Mouse (Mus musculus) cerebellum, adult 2 months (tissue): ENCODE measurements at regions not wholly inside any gene's neighbourhood (a gene's known extent, or its start where the extent isn't known, plus 50 kb on each side); places are given as distances from the start of the nearest gene placed in this dataset.
A peak's percentile ranks its signal among the peaks of the same experiment; 100 is the strongest.

Experiments
- DNase-seq, 2 experiments: peaks; one replicate each; pipeline ENCODE4 v3.0.0; 2021
- H3K27ac ChIP-seq: fragments of 200-500 bp; 2 replicates; pipeline ENCODE4 v1.5.1; 2012; ENCODE audit warnings: low read length, control low read depth, inconsistent platforms; ENCODE audit not compliant: insufficient read depth
- H3K27me3 ChIP-seq: fragments of 200-500 bp; 2 replicates; pipeline ENCODE4 v1.6.1; 2012; ENCODE audit warnings: inconsistent platforms, mild to moderate bottlenecking, low read length, moderate library complexity; ENCODE audit not compliant: control insufficient read depth, insufficient read depth
- H3K4me1 ChIP-seq: fragments of 200-500 bp; 2 replicates; pipeline ENCODE4 v1.6.1; 2011; ENCODE audit warnings: low read length; ENCODE audit not compliant: control insufficient read depth, insufficient read depth
- H3K4me3 ChIP-seq: fragments of 200-500 bp; replicated peaks from 2 replicates; pipeline ENCODE3; 2011; ENCODE audit warnings: mild to moderate bottlenecking, low read depth, low read length, control low read depth; ENCODE audit not compliant: insufficient read depth
- CTCF ChIP-seq: fragments of 200-500 bp; IDR thresholded peaks from 2 replicates; pipeline ENCODE4 v1.5.1; 2011; ENCODE audit warnings: low read depth, mild to moderate bottlenecking, control low read depth, low read length, moderate library complexity, borderline replicate concordance; ENCODE audit not compliant: insufficient read depth
- POLR2A ChIP-seq: fragments of 200-500 bp; IDR thresholded peaks from 2 replicates; pipeline ENCODE4 v1.6.1; 2011; ENCODE audit warnings: low read length, control low read depth, borderline replicate concordance; ENCODE audit not compliant: insufficient read depth
- WGBS: fragments of 180-500 bp; shearing (Covaris S2); methylation state at CpG from one replicate; pipeline ENCODE4 v1.1.7; 2018; 5-methylcytosine and 5-hydroxymethylcytosine counted together

DNA sequence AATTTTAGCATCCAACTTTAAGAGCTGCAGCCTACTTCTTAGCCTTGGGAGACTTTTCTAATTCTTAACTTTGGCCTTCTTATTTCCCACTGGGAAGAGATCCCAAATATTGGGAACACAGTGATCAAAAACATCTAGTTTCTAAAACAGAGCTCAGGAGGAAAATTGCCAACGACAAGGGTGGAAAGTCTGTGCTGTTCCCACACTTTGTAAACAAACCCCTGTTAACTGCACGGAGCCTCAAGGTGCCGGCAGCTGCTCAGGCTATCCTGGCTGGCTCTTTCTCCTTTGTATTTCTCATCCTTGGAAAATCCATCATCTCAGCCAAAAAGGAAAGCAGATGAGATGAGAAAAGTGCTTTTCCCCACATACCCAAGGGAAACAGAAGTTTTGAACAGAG, 84.9 kb downstream of the Impad1 start:
- WGBS, result 38% methylated on average over 3 of the region's 3 CpGs
- DNase-seq, result peak in 1 of 2 experiments; percentile 22
- no peak for TF ChIP-seq CTCF
- no peak for TF ChIP-seq POLR2A
- Histone ChIP-seq H3K4me3 (no peak overlapping the region), H3K4me1 (no peaks in the 10 kb centered on the region), H3K27me3 (no peaks in the 10 kb centered on the region), H3K27ac (no peak overlapping the region)

- Histone ChIP-seq H3K4me3 (no peak overlapping the region), H3K4me1 (no peaks in the 10 kb centered on the region), H3K27ac (no peak overlapping the region), H3K27me3 (no peaks in the 10 kb centered on the region)
- 66% methylated on average over 2 of the region's 2 CpGs for WGBS
- DNase-seq, result no peak
- TF ChIP-seq POLR2A (no peak), CTCF (no peak)
These were observed 94.1 kb downstream of the Impad1 start for GRCm38 (mm10) chr4:4699102-4699501.

- no peaks in the 10 kb centered on the region for H3K27me3 ChIP-seq
- 86% methylated on average over 1 of the region's 1 CpGs for WGBS
- DNase-seq, result no peak
- no peaks in the 10 kb centered on the region for H3K4me1 ChIP-seq
- no peak overlapping the region for H3K27ac ChIP-seq
- TF ChIP-seq CTCF (no peak), POLR2A (no peak)
- H3K4me3 ChIP-seq, result no peak overlapping the region
These were observed 97.7 kb downstream of the Impad1 start for GRCm38 (mm10) chr4:4695413-4695812.

DNA sequence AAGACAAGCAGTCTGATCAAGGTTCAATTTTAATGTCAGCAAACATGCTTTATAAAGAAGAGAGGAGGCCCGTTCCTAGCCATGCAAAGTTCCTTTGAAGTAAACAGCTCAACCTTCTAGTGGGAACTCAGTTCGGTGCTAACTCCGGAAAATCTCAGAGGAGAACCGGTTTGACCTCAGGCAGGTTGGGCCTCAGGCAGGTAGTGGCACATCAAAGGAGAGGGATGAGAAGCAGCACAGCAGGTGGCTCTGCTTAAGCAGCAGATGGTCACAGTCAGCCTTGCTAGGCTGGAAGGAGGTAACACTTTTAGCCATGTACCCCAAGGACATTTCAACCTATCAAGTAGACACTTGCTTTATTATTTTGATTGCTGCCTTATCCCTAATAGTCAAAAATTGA, 106.2 kb downstream of the Impad1 start:
- no peaks in the 10 kb centered on the region for H3K27me3 ChIP-seq
- H3K4me3 ChIP-seq, result no peak overlapping the region
- no peak for TF ChIP-seq POLR2A
- TF ChIP-seq CTCF, result no peak
- H3K27ac ChIP-seq, result no peak overlapping the region
- WGBS, result 44% methylated on average over 4 of the region's 4 CpGs
- DNase-seq, result peak in 1 of 2 experiments; percentile 4
- H3K4me1 ChIP-seq, result no peaks in the 10 kb centered on the region

GRCm38 (mm10) chr4:4674607-4675006, 118.5 kb downstream of the Impad1 start:
- H3K27me3 ChIP-seq, result no peaks in the 10 kb centered on the region
- H3K4me3 ChIP-seq, result no peak overlapping the region
- H3K27ac ChIP-seq, result no peak overlapping the region
- TF ChIP-seq POLR2A (no peak), CTCF (no peak)
- H3K4me1 ChIP-seq, result no peaks in the 10 kb centered on the region
- no peak for DNase-seq

DNA sequence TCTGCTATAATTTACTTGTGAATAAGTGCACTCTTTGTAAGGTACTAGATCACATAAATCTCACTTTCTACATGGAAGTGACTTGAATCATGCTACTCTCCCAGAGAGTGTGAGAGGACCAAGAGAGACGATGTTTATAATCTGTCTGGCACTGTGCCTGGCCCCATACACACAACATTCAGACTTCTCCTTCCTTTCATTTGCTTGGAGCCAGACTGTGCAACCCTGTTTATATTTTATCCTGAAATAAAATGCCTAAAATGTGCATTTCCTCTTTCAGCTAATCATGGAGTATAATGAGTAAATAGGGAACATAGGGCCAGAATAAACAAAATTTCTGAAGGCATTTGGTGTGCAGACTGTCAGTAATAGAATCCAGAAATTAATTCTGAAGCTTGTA, 142.9 kb downstream of the Impad1 start:
- Histone ChIP-seq H3K4me3 (no peak overlapping the region), H3K4me1 (no peaks in the 10 kb centered on the region), H3K27ac (no peak overlapping the region), H3K27me3 (no peaks in the 10 kb centered on the region)
- no peak for DNase-seq
- no peak for TF ChIP-seq CTCF
- TF ChIP-seq POLR2A, result no peak
- WGBS, result 17% methylated on average over 1 of the region's 1 CpGs

- no peaks in the 10 kb centered on the region for H3K4me1 ChIP-seq
- H3K4me3 ChIP-seq, result no peak overlapping the region
- no peaks in the 10 kb centered on the region for H3K27me3 ChIP-seq
- TF ChIP-seq CTCF (no peak), POLR2A (no peak)
- peak in 1 of 2 experiments; percentile 12 for DNase-seq
- WGBS, result 85% methylated on average over 1 of the region's 1 CpGs
- H3K27ac ChIP-seq, result no peak overlapping the region
These were observed 147.9 kb downstream of the Impad1 start for GRCm38 (mm10) chr4:4645264-4645663.

GRCm38 (mm10) chr4:4636258-4636657, 156.9 kb downstream of the Impad1 start:
- TF ChIP-seq CTCF (no peak), POLR2A (no peak)
- Histone ChIP-seq H3K27ac (no peak overlapping the region), H3K4me3 (no peak overlapping the region), H3K4me1 (no peaks in the 10 kb centered on the region), H3K27me3 (no peaks in the 10 kb centered on the region)
- DNase-seq, result no peak

DNA sequence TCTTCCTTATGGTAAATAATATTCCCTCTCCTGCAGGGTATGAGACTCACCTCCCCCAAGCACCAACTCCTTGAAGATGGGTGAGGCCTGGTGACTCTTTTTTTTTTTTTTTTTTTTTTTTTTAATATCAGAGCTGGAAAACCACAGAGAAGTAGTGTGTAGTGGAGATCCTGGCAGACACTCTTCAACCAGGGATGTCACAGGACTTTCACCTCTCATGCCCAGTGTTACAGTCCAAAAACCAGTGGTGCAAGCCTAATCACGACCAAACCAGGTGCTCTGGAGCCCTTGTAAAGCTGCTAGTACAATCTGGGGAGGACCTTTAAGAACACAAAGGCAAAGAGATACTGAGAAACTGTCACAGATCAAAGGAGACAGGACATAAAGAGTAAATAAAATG, 157.3 kb downstream of the Impad1 start:
- DNase-seq, result no peak
- Histone ChIP-seq H3K4me1 (no peaks in the 10 kb centered on the region), H3K27me3 (no peaks in the 10 kb centered on the region), H3K27ac (no peak overlapping the region), H3K4me3 (no peak overlapping the region)
- TF ChIP-seq POLR2A (no peak), CTCF (no peak)
- WGBS, result 14% methylated on average over 1 of the region's 1 CpGs
